Mouse (Mus musculus): ENCODE measurements at regions not wholly inside any gene's neighbourhood (a gene's known extent, or its start where the extent isn't known, plus 50 kb on each side); places are given as distances from the start of the nearest gene placed in this dataset.

- Histone ChIP-seq H3K27me3 (ENCODE audit: insufficient read depth, low read length) (no peaks in the 10 kb centered on the region), H3K9ac (replicated peaks; ENCODE audit: low read length) (no peak overlapping the region), H3K27ac (no peak overlapping the region), H3K4me3 (ENCODE audit: low read length) (no peak overlapping the region), H3K4me2 (ENCODE audit: low read depth, low read length) (no peak overlapping the region), H3K9me3 (ENCODE audit: low read length) (no peaks in the 10 kb centered on the region), H3K36me3 (ENCODE audit: insufficient read depth, low read length) (no peaks in the 10 kb centered on the region), H3K4me1 (ENCODE audit: insufficient read depth, low read length) (0 out of 2 replicates have a peak, but pooled peaks cover 7% of the 10 kb centered on the region)
- no peak for ATAC-seq
- DNase-seq (ENCODE audit: low spot score), result peak; percentile 72
- TF ChIP-seq CTCF (IDR thresholded peaks at IDR 0.05; ENCODE audit: low read depth), result peak; percentile 87
- 41% methylated on average over 9 of the region's 9 CpGs for WGBS
These were observed 205.0 kb upstream of the Gadl1 start for GRCm38 (mm10) chr9:115704249-115704648.

DNA sequence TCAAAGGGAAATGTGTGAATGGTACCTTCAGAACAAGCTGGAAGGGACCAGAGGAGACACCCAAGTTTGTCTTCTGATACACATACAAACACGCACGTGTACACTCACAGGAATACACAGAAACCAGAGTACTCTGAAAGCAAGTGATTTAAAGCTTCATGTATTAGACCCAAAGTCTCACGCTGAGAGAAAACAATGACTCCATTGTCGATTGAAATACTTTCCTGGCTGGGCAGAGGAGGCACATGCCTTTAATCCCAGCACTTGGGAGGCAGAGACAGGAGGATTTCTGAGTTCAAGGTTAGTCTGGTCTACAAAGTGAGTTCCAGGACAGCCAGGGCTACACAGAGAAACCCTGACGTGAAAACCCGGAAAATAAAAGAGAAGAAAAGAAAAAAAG, 203.5 kb upstream of the Gadl1 start:
- no peaks in the 10 kb centered on the region for H3K9me3 ChIP-seq (ENCODE audit: low read length)
- ATAC-seq, result no peak
- WGBS, result 87% methylated on average over 6 of the region's 6 CpGs
- no peak overlapping the region for H3K4me3 ChIP-seq (ENCODE audit: low read length)
- H3K27ac ChIP-seq, result no peak overlapping the region
- no peak for DNase-seq (ENCODE audit: low spot score)
- no peak overlapping the region for H3K9ac ChIP-seq (replicated peaks; ENCODE audit: low read length)
- no peaks in the 10 kb centered on the region for H3K36me3 ChIP-seq (ENCODE audit: insufficient read depth, low read length)
- H3K4me1 ChIP-seq (ENCODE audit: insufficient read depth, low read length), result 0 out of 2 replicates have a peak, but pooled peaks cover 7% of the 10 kb centered on the region
- H3K27me3 ChIP-seq (ENCODE audit: insufficient read depth, low read length), result no peaks in the 10 kb centered on the region
- H3K4me2 ChIP-seq (ENCODE audit: low read depth, low read length), result no peak overlapping the region
- no peak for TF ChIP-seq CTCF (IDR thresholded peaks at IDR 0.05; ENCODE audit: low read depth)

DNA sequence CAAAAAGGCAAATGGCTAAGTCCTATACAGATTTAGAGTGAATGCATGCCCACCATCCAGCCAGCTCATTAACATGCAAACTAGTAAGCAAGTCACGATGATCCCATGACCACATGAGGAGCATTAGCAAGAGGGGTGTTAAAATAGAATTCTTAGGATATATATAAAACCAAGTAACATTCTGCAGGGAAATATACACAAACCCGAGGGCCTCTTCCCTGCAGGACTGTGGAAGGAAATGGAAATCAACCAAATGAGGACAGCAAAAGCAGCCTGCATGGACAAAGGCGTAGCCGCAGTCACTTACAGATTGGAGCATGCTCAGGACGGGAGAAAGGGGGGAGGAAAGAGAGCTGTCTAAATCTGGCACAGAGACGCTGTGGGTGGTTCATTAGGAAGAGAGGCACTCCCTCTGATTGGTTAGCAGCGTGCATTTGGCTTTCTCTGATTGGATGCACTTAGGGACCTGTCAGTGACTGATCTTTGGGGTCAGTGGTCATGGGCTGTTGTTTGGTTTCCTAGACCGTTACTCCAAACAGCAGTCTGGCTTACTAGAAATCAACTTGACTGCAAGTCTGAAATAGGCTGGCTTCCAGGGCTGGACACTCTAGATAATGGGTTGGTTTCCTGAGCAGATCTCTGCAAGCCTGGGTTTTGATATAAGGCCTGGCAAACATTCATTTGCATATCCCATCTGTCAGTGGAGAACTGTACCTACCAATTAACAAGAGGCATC, 200.9 kb upstream of the Gadl1 start:
- Histone ChIP-seq H3K9ac (replicated peaks; ENCODE audit: low read length) (no peak overlapping the region), H3K4me3 (ENCODE audit: low read length) (no peak overlapping the region), H3K9me3 (ENCODE audit: low read length) (no peaks in the 10 kb centered on the region), H3K4me1 (ENCODE audit: insufficient read depth, low read length) (0 out of 2 replicates have a peak, but pooled peaks cover 7% of the 10 kb centered on the region), H3K4me2 (ENCODE audit: low read depth, low read length) (peak overlapping the region; percentile 19; the same call in 1 of the 2 replicates), H3K27ac (peak overlapping the region; percentile 16; the same call in 1 of the 2 replicates), H3K36me3 (ENCODE audit: insufficient read depth, low read length) (no peaks in the 10 kb centered on the region), H3K27me3 (ENCODE audit: insufficient read depth, low read length) (no peaks in the 10 kb centered on the region)
- WGBS, result 16% methylated on average over 8 of the region's 8 CpGs
- DNase-seq (ENCODE audit: low spot score) (peak; percentile 81), ATAC-seq (peak; percentile 93)
- no peak for TF ChIP-seq CTCF (IDR thresholded peaks at IDR 0.05; ENCODE audit: low read depth)

- H3K27me3 ChIP-seq (ENCODE audit: insufficient read depth, low read length), result no peaks in the 10 kb centered on the region
- H3K36me3 ChIP-seq (ENCODE audit: insufficient read depth, low read length), result no peaks in the 10 kb centered on the region
- TF ChIP-seq CTCF (IDR thresholded peaks at IDR 0.05; ENCODE audit: low read depth), result peak; percentile 75
- H3K9me3 ChIP-seq (ENCODE audit: low read length), result no peaks in the 10 kb centered on the region
- WGBS, result 61% methylated on average over 14 of the region's 14 CpGs
- H3K27ac ChIP-seq, result no peak overlapping the region
- no peak overlapping the region for H3K9ac ChIP-seq (replicated peaks; ENCODE audit: low read length)
- DNase-seq (ENCODE audit: low spot score) (peak; percentile 65), ATAC-seq (peak; percentile 52; the same call in 1 of the 2 replicates)
- 0 out of 2 replicates have a peak, but pooled peaks cover 7% of the 10 kb centered on the region for H3K4me1 ChIP-seq (ENCODE audit: insufficient read depth, low read length)
- no peak overlapping the region for H3K4me3 ChIP-seq (ENCODE audit: low read length)
- no peak overlapping the region for H3K4me2 ChIP-seq (ENCODE audit: low read depth, low read length)
These were observed 199.1 kb upstream of the Gadl1 start for GRCm38 (mm10) chr9:115710039-115710739.

- ATAC-seq, result no peak
- 96% methylated on average over 2 of the region's 2 CpGs for WGBS
- TF ChIP-seq CTCF (IDR thresholded peaks at IDR 0.05; ENCODE audit: low read depth), result no peak
These were observed 188.9 kb upstream of the Gadl1 start for GRCm38 (mm10) chr9:115720306-115720705.

GRCm38 (mm10) chr9:115720841-115721240, 188.4 kb upstream of the Gadl1 start:
- Histone ChIP-seq H3K4me3 (ENCODE audit: low read length) (no peak overlapping the region), H3K4me1 (ENCODE audit: insufficient read depth, low read length) (no peaks in the 10 kb centered on the region), H3K9ac (replicated peaks; ENCODE audit: low read length) (no peak overlapping the region), H3K27ac (no peak overlapping the region), H3K4me2 (ENCODE audit: low read depth, low read length) (no peak overlapping the region), H3K27me3 (ENCODE audit: insufficient read depth, low read length) (no peaks in the 10 kb centered on the region), H3K36me3 (ENCODE audit: insufficient read depth, low read length) (no peaks in the 10 kb centered on the region), H3K9me3 (ENCODE audit: low read length) (no peaks in the 10 kb centered on the region; the same call in 1 of the 2 replicates)
- WGBS, result 100% methylated on average over 2 of the region's 2 CpGs
- no peak for DNase-seq (ENCODE audit: low spot score)
- no peak for TF ChIP-seq CTCF (IDR thresholded peaks at IDR 0.05; ENCODE audit: low read depth)
- no peak for ATAC-seq

More at GRCm38 (mm10) chr9:115720306-115720705, 188.9 kb upstream of the Gadl1 start:
- Histone ChIP-seq H3K9me3 (ENCODE audit: low read length) (no peaks in the 10 kb centered on the region; the same call in 1 of the 2 replicates), H3K27ac (no peak overlapping the region), H3K4me3 (ENCODE audit: low read length) (no peak overlapping the region), H3K4me1 (ENCODE audit: insufficient read depth, low read length) (no peaks in the 10 kb centered on the region), H3K9ac (replicated peaks; ENCODE audit: low read length) (no peak overlapping the region), H3K4me2 (ENCODE audit: low read depth, low read length) (no peak overlapping the region), H3K36me3 (ENCODE audit: insufficient read depth, low read length) (no peaks in the 10 kb centered on the region), H3K27me3 (ENCODE audit: insufficient read depth, low read length) (no peaks in the 10 kb centered on the region)
- DNase-seq (ENCODE audit: low spot score), result no peak

Measured in hindbrain, postnatal 0 days (tissue).